Mouse (Mus musculus) limb, embryonic 13.5 days (tissue): ENCODE results near the gene Npr3. TPM values are rescaled to one million over a fixed set of nuclear protein-coding genes. Genes with fewer than 3 reads are reported as not detected.

ENCODE experiments used
- ATAC-seq: fragments of 200-750 bp; cut with Nextera tagmentation; 2 replicates; pipeline ENCODE4 v1.8.0; 2017; ENCODE audit warnings: low read depth, moderate number of reproducible peaks, moderate TSS enrichment; ENCODE audit not compliant: low FRiP score
- H3K27ac ChIP-seq: fragments of 300-500 bp; sonication (generic); 2 replicates; pipeline ENCODE4 v1.5.1; 2015; ENCODE audit warnings: inconsistent platforms, mild to moderate bottlenecking, moderate library complexity
- H3K27me3 ChIP-seq: fragments of 300-500 bp; sonication (generic); 2 replicates; pipeline ENCODE4 v1.6.1; 2015; ENCODE audit warnings: mild to moderate bottlenecking, inconsistent platforms
- H3K36me3 ChIP-seq: fragments of 300-500 bp; sonication (generic); 2 replicates; pipeline ENCODE4 v1.6.1; 2015; ENCODE audit warnings: inconsistent platforms, mild to moderate bottlenecking, moderate library complexity
- H3K4me1 ChIP-seq: fragments of 300-500 bp; sonication (generic); 2 replicates; pipeline ENCODE4 v1.6.1; 2015; ENCODE audit warnings: inconsistent platforms
- H3K4me2 ChIP-seq: fragments of 300-500 bp; sonication (generic); replicated peaks from 2 replicates; pipeline ENCODE4 v1.6.1; 2015; ENCODE audit warnings: inconsistent platforms, mild to moderate bottlenecking, moderate library complexity
- H3K4me3 ChIP-seq: fragments of 300-500 bp; sonication (generic); 2 replicates; pipeline ENCODE4 v1.5.1; 2015; ENCODE audit warnings: moderate library complexity, mild to moderate bottlenecking, inconsistent platforms
- H3K9ac ChIP-seq: fragments of 300-500 bp; sonication (generic); 2 replicates; pipeline ENCODE4 v1.6.1; 2015; ENCODE audit warnings: mild to moderate bottlenecking, inconsistent platforms
- H3K9me3 ChIP-seq: fragments of 300-500 bp; sonication (generic); 2 replicates; pipeline ENCODE4 v1.6.1; 2016; ENCODE audit warnings: inconsistent platforms
- WGBS: fragments of 180-500 bp; shearing (Covaris S2); methylation state at CpG from one replicate; pipeline ENCODE4 v1.1.7; 2015; 5-methylcytosine and 5-hydroxymethylcytosine counted together
- polyA plus RNA-seq: library from polyadenylated mRNA; unstranded; fragments of >200 nt; fragmentation: Nextera tagmentation; extraction: Ambion mirVana; gene quantifications from 2 replicates; pipeline ENCODE4 v1.2.1, GENCODE M21; 2015

Gene Npr3
- 4.1 and 4.5 TPM in 2 replicates for polyA plus RNA-seq

- Histone ChIP-seq H3K9ac (peak within 1 kb of the TSS; percentile 43), H3K4me1 (peaks cover 48% of the 10 kb centered on the region), H3K27me3 (peaks cover 65% of the 10 kb centered on the region), H3K9me3 (no peaks in the 10 kb centered on the region), H3K4me3 (peak within 1 kb of the TSS; percentile 58), H3K27ac (no peak within 1 kb of the TSS), H3K36me3 (no peaks in the 10 kb centered on the region), H3K4me2 (peak within 1 kb of the TSS; percentile 89)
- WGBS, result under 1% methylated on average over 42 of the region's 42 CpGs
- peak; percentile 26; the same call in 1 of the 2 replicates for ATAC-seq
Observed at GRCm38 (mm10) chr15:11906571-11907531, at the start of gene Npr3. TSS of gene Npr3 (minus strand) at chr15:11907287.

- Histone ChIP-seq H3K9me3 (no peaks in the 10 kb centered on the region), H3K36me3 (no peaks in the 10 kb centered on the region), H3K4me2 (no peak overlapping the region), H3K27me3 (peaks cover 2% of the 10 kb centered on the region; the same call in 1 of the 2 replicates), H3K9ac (no peak overlapping the region), H3K4me3 (no peak overlapping the region), H3K4me1 (no peaks in the 10 kb centered on the region), H3K27ac (no peak overlapping the region)
- 86% methylated on average over 7 of the region's 7 CpGs for WGBS
- no peak for ATAC-seq
Observed at GRCm38 (mm10) chr15:11956129-11956528, 49.0 kb upstream of the Npr3 start.

GRCm38 (mm10) chr15:11954190-11954589, 47.1 kb upstream of the Npr3 start:
- 62% methylated on average over 4 of the region's 4 CpGs for WGBS
- Histone ChIP-seq H3K9me3 (no peaks in the 10 kb centered on the region), H3K4me3 (no peak overlapping the region)

GRCm38 (mm10) chr15:11952159-11952558, 45.1 kb upstream of the Npr3 start:
- WGBS, result 72% methylated on average over 3 of the region's 3 CpGs
- H3K4me1 ChIP-seq, result no peaks in the 10 kb centered on the region
- no peak overlapping the region for H3K9ac ChIP-seq
- H3K4me3 ChIP-seq, result no peak overlapping the region
- peaks cover 2% of the 10 kb centered on the region; the same call in 1 of the 2 replicates for H3K27me3 ChIP-seq
- no peak for ATAC-seq
- H3K4me2 ChIP-seq, result no peak overlapping the region
- no peaks in the 10 kb centered on the region for H3K9me3 ChIP-seq
- H3K27ac ChIP-seq, result no peak overlapping the region
- H3K36me3 ChIP-seq, result no peaks in the 10 kb centered on the region

More at GRCm38 (mm10) chr15:11954190-11954589, 47.1 kb upstream of the Npr3 start:
- no peak overlapping the region for H3K9ac ChIP-seq
- no peak overlapping the region for H3K4me2 ChIP-seq
- H3K4me1 ChIP-seq, result no peaks in the 10 kb centered on the region
- no peaks in the 10 kb centered on the region for H3K36me3 ChIP-seq
- peaks cover 2% of the 10 kb centered on the region; the same call in 1 of the 2 replicates for H3K27me3 ChIP-seq
- no peak overlapping the region for H3K27ac ChIP-seq
- no peak for ATAC-seq

GRCm38 (mm10) chr15:11951181-11951580, 44.1 kb upstream of the Npr3 start:
- no peak overlapping the region for H3K27ac ChIP-seq
- ATAC-seq, result no peak

GRCm38 (mm10) chr15:11950144-11950543, 43.1 kb upstream of the Npr3 start:
- no peaks in the 10 kb centered on the region for H3K9me3 ChIP-seq
- ATAC-seq, result no peak
- H3K4me3 ChIP-seq, result no peak overlapping the region

More at GRCm38 (mm10) chr15:11951181-11951580, 44.1 kb upstream of the Npr3 start:
- Histone ChIP-seq H3K4me3 (no peak overlapping the region), H3K4me2 (no peak overlapping the region), H3K27me3 (peaks cover under 1% of the 10 kb centered on the region; the same call in 1 of the 2 replicates), H3K9ac (no peak overlapping the region), H3K9me3 (no peaks in the 10 kb centered on the region), H3K36me3 (no peaks in the 10 kb centered on the region), H3K4me1 (no peaks in the 10 kb centered on the region)
- 95% methylated on average over 7 of the region's 7 CpGs for WGBS

GRCm38 (mm10) chr15:11949490-11949889, 42.4 kb upstream of the Npr3 start:
- no peaks in the 10 kb centered on the region for H3K27me3 ChIP-seq
- no peak overlapping the region for H3K27ac ChIP-seq
- 83% methylated on average over 3 of the region's 3 CpGs for WGBS
- no peak overlapping the region for H3K9ac ChIP-seq
- H3K4me1 ChIP-seq, result no peaks in the 10 kb centered on the region
- no peaks in the 10 kb centered on the region for H3K36me3 ChIP-seq
- H3K4me3 ChIP-seq, result no peak overlapping the region
- H3K4me2 ChIP-seq, result no peak overlapping the region
- no peak for ATAC-seq
- H3K9me3 ChIP-seq, result no peaks in the 10 kb centered on the region

More at GRCm38 (mm10) chr15:11950144-11950543, 43.1 kb upstream of the Npr3 start:
- no peaks in the 10 kb centered on the region for H3K4me1 ChIP-seq
- H3K9ac ChIP-seq, result no peak overlapping the region
- H3K36me3 ChIP-seq, result no peaks in the 10 kb centered on the region
- no peak overlapping the region for H3K4me2 ChIP-seq
- H3K27ac ChIP-seq, result no peak overlapping the region
- H3K27me3 ChIP-seq, result no peaks in the 10 kb centered on the region
- WGBS, result 88% methylated on average over 10 of the region's 10 CpGs

- H3K9me3 ChIP-seq, result no peaks in the 10 kb centered on the region
- ATAC-seq, result no peak
- 42% methylated on average over 5 of the region's 5 CpGs for WGBS
Observed at GRCm38 (mm10) chr15:11940855-11941254, 33.8 kb upstream of the Npr3 start.

GRCm38 (mm10) chr15:11927742-11928141, 20.7 kb upstream of the Npr3 start:
- ATAC-seq, result no peak

More at GRCm38 (mm10) chr15:11940855-11941254, 33.8 kb upstream of the Npr3 start:
- no peak overlapping the region for H3K9ac ChIP-seq
- H3K27ac ChIP-seq, result no peak overlapping the region
- H3K4me3 ChIP-seq, result no peak overlapping the region
- no peak overlapping the region for H3K4me2 ChIP-seq
- H3K36me3 ChIP-seq, result no peaks in the 10 kb centered on the region
- peaks cover 11% of the 10 kb centered on the region; the same call in 1 of the 2 replicates for H3K27me3 ChIP-seq
- H3K4me1 ChIP-seq, result peaks cover 16% of the 10 kb centered on the region

GRCm38 (mm10) chr15:11914101-11914500, 7.0 kb upstream of the Npr3 start:
- Histone ChIP-seq H3K9me3 (0 out of 2 replicates have a peak, but pooled peaks cover 6% of the 10 kb centered on the region), H3K4me2 (no peak overlapping the region), H3K4me3 (no peak overlapping the region), H3K27ac (no peak overlapping the region), H3K36me3 (no peaks in the 10 kb centered on the region), H3K9ac (no peak overlapping the region), H3K4me1 (no peaks in the 10 kb centered on the region), H3K27me3 (peaks cover 4% of the 10 kb centered on the region; the same call in 1 of the 2 replicates)
- ATAC-seq, result no peak
- WGBS, result 84% methylated on average over 9 of the region's 9 CpGs

More at GRCm38 (mm10) chr15:11927742-11928141, 20.7 kb upstream of the Npr3 start:
- Histone ChIP-seq H3K36me3 (no peaks in the 10 kb centered on the region), H3K4me1 (no peaks in the 10 kb centered on the region), H3K9me3 (peaks cover 3% of the 10 kb centered on the region; the same call in 1 of the 2 replicates), H3K4me2 (no peak overlapping the region), H3K4me3 (no peak overlapping the region), H3K9ac (no peak overlapping the region), H3K27me3 (no peaks in the 10 kb centered on the region), H3K27ac (no peak overlapping the region)
- WGBS, result 79% methylated on average over 3 of the region's 3 CpGs

GRCm38 (mm10) chr15:11909875-11910274, 2.8 kb upstream of the Npr3 start:
- Histone ChIP-seq H3K4me3 (no peak overlapping the region), H3K4me2 (no peak overlapping the region), H3K4me1 (peaks cover 29% of the 10 kb centered on the region), H3K27ac (no peak overlapping the region), H3K27me3 (peaks cover 35% of the 10 kb centered on the region), H3K9me3 (no peaks in the 10 kb centered on the region), H3K36me3 (no peaks in the 10 kb centered on the region), H3K9ac (no peak overlapping the region)
- ATAC-seq, result no peak
- 46% methylated on average over 6 of the region's 6 CpGs for WGBS

GRCm38 (mm10) chr15:11908166-11908565, 1.1 kb upstream of the Npr3 start:
- Histone ChIP-seq H3K9ac (no peak overlapping the region), H3K9me3 (no peaks in the 10 kb centered on the region), H3K36me3 (no peaks in the 10 kb centered on the region), H3K27ac (no peak overlapping the region), H3K4me2 (peak overlapping the region; percentile 53), H3K27me3 (peaks cover 52% of the 10 kb centered on the region), H3K4me1 (peaks cover 46% of the 10 kb centered on the region), H3K4me3 (peak overlapping the region; percentile 2; the same call in 1 of the 2 replicates)
- 0 out of 2 replicates have a peak, but pooled peaks have one; percentile 21 for ATAC-seq
- WGBS, result 9% methylated on average over 11 of the region's 11 CpGs
